Mouse (Mus musculus) hindbrain, embryonic 16.5 days (tissue): ENCODE results near the gene Simc1. TPM values are rescaled to one million over a fixed set of nuclear protein-coding genes. Genes with fewer than 3 reads are reported as not detected.
A peak's percentile ranks its signal among the peaks of the same experiment; 100 is the strongest.
"Not testable (repeated sequence)": the region's sequence is repeated elsewhere in the genome, so short reads cannot be mapped to it uniquely, and the experiment has no call there.

Experiments used
- ATAC-seq: fragments of 200-750 bp; cut with Nextera tagmentation; 2 replicates; pipeline ENCODE4 v1.8.0; 2017; ENCODE audit warnings: moderate TSS enrichment, moderate library complexity
- H3K27ac ChIP-seq: fragments of 300-500 bp; sonication (generic); 2 replicates; pipeline ENCODE4 v1.5.1; 2014; ENCODE audit warnings: low read depth, mild to moderate bottlenecking, control low read depth, low read length, moderate library complexity
- H3K27me3 ChIP-seq: fragments of 300-500 bp; sonication (generic); replicated peaks from 2 replicates; pipeline ENCODE4 v1.6.1; 2014; ENCODE audit warnings: low read length; ENCODE audit not compliant: control insufficient read depth, insufficient read depth
- H3K36me3 ChIP-seq: fragments of 300-500 bp; sonication (generic); 2 replicates; pipeline ENCODE4 v1.6.1; 2014; ENCODE audit warnings: mild to moderate bottlenecking, low read length, moderate library complexity, mixed read lengths; ENCODE audit not compliant: control insufficient read depth, insufficient read depth
- H3K4me1 ChIP-seq: fragments of 300-500 bp; sonication (generic); 2 replicates; pipeline ENCODE4 v1.6.1; 2014; ENCODE audit warnings: low read depth, low read length; ENCODE audit not compliant: control insufficient read depth, insufficient read depth
- H3K4me2 ChIP-seq: fragments of 300-500 bp; sonication (generic); 2 replicates; pipeline ENCODE4 v1.6.1; 2014; ENCODE audit warnings: mild to moderate bottlenecking, low read length, control low read depth, moderate library complexity
- H3K4me3 ChIP-seq: fragments of 300-500 bp; sonication (generic); 2 replicates; pipeline ENCODE4 v1.5.1; 2014; ENCODE audit warnings: mild to moderate bottlenecking, low read length, control low read depth, moderate library complexity
- H3K9ac ChIP-seq: fragments of 300-500 bp; sonication (generic); 2 replicates; pipeline ENCODE4 v1.6.1; 2014; ENCODE audit warnings: low read depth, mild to moderate bottlenecking, control low read depth, low read length, moderate library complexity
- H3K9me3 ChIP-seq: fragments of 300-500 bp; sonication (generic); 2 replicates; pipeline ENCODE4 v1.6.1; 2014; ENCODE audit warnings: mild to moderate bottlenecking, low read length, moderate library complexity; ENCODE audit not compliant: control insufficient read depth
- WGBS: fragments of 180-500 bp; shearing (Covaris S2); extraction: QIAGEN DNeasy Blood & Tissue Kit; methylation state at CpG from one replicate; pipeline ENCODE4 v1.1.7; 2014; 5-methylcytosine and 5-hydroxymethylcytosine counted together
- polyA plus RNA-seq: library from polyadenylated mRNA; unstranded; fragments of >200 nt; fragmentation: Nextera tagmentation; extraction: Ambion mirVana; gene quantifications from 2 replicates; pipeline ENCODE4 v1.2.1, GENCODE M21; 2015

Gene Simc1
- polyA plus RNA-seq, 1 experiment from 2014 or later, result 20.4 TPM

- Histone ChIP-seq H3K9ac (no peak overlapping the region), H3K4me3 (no peak overlapping the region), H3K36me3 (no peaks in the 10 kb centered on the region), H3K27ac (no peak overlapping the region), H3K4me1 (no peaks in the 10 kb centered on the region), H3K27me3 (no peaks in the 10 kb centered on the region), H3K9me3 (no peaks in the 10 kb centered on the region), H3K4me2 (no peak overlapping the region)
- no peak for ATAC-seq
- 81% methylated on average over 14 of the region's 14 CpGs for WGBS
These were observed 22.1 kb upstream of the Simc1 start for GRCm38 (mm10) chr13:54481498-54481897.

DNA sequence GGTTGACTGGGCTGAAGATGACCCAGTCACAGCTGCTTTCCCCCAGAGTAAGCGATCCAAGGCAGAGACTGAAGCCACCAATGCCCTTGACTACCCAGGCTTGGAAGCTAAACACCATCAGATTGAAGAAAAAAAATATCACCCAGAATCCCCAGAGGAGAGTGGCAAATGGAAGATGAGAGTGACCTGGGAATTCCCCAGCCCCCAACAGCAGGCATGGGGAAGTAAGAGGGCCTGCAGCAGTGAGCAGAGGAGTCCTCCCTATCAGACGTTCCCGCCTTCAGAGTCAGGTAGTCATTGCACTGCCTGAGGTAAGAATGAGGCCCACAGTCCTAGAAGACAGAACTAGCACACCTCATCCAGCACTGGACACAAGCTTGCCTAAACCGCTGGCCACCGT lies 13.2 kb upstream of the Simc1 start:
- H3K4me1 ChIP-seq, result no peaks in the 10 kb centered on the region
- H3K4me3 ChIP-seq, result no peak overlapping the region
- no peak overlapping the region for H3K27ac ChIP-seq
- H3K4me2 ChIP-seq, result no peak overlapping the region
- WGBS, result 77% methylated on average over 5 of the region's 5 CpGs
- H3K27me3 ChIP-seq, result no peaks in the 10 kb centered on the region
- no peaks in the 10 kb centered on the region for H3K36me3 ChIP-seq
- ATAC-seq, result no peak
- H3K9ac ChIP-seq, result no peak overlapping the region
- no peaks in the 10 kb centered on the region for H3K9me3 ChIP-seq

DNA sequence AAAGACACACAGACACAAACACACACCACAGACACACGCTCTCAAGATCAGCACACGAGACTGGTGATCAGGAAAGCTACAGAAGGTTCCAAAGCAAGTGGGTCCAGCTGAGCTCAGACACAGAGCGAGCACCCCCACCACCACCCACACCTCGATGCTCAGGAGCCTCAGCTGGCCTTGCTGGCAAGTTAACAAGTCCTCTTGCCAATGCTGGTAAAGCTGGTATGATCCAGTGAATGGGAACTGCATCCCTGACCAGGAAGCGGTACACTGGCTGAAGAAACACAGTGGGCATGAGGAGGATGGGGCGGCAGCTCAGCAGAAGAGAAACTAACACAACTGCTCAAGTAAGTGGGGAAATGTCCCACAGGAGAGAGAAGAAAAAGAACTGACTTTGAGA lies 12.2 kb upstream of the Simc1 start:
- Histone ChIP-seq H3K4me3 (no peak overlapping the region), H3K36me3 (no peaks in the 10 kb centered on the region), H3K9ac (no peak overlapping the region), H3K4me2 (no peak overlapping the region), H3K4me1 (no peaks in the 10 kb centered on the region), H3K9me3 (no peaks in the 10 kb centered on the region), H3K27me3 (no peaks in the 10 kb centered on the region), H3K27ac (no peak overlapping the region)
- WGBS, result 79% methylated on average over 6 of the region's 6 CpGs
- ATAC-seq, result no peak

GRCm38 (mm10) chr13:54499551-54499950 lies 4.0 kb upstream of the Simc1 start:
- H3K4me1 ChIP-seq, H3K27ac ChIP-seq, ATAC-seq, H3K27me3 ChIP-seq, H3K36me3 ChIP-seq, H3K9me3 ChIP-seq, H3K9ac ChIP-seq, H3K4me2 ChIP-seq, H3K4me3 ChIP-seq: not testable (repeated sequence)
- WGBS, result 94% methylated on average over 7 of the region's 7 CpGs

- Histone ChIP-seq H3K9ac (no peak overlapping the region), H3K4me3 (no peak overlapping the region), H3K9me3 (no peaks in the 10 kb centered on the region), H3K27me3 (no peaks in the 10 kb centered on the region), H3K27ac (no peak overlapping the region), H3K4me1 (peaks cover 15% of the 10 kb centered on the region), H3K36me3 (no peaks in the 10 kb centered on the region), H3K4me2 (no peak overlapping the region)
- 71% methylated on average over 2 of the region's 2 CpGs for WGBS
- ATAC-seq, result no peak
These were observed 2.2 kb upstream of the Simc1 start for GRCm38 (mm10) chr13:54501352-54501751.

GRCm38 (mm10) chr13:54501957-54502690 lies 1.5 kb upstream of the Simc1 start:
- H3K4me3 ChIP-seq, result no peak overlapping the region
- no peaks in the 10 kb centered on the region for H3K9me3 ChIP-seq
- H3K27ac ChIP-seq, result no peak overlapping the region
- WGBS, result 74% methylated on average over 3 of the region's 3 CpGs
- peaks cover 15% of the 10 kb centered on the region for H3K4me1 ChIP-seq
- no peak overlapping the region for H3K4me2 ChIP-seq
- no peak overlapping the region for H3K9ac ChIP-seq
- no peaks in the 10 kb centered on the region for H3K27me3 ChIP-seq
- ATAC-seq, result no peak
- H3K36me3 ChIP-seq, result no peaks in the 10 kb centered on the region

- Histone ChIP-seq H3K27ac (peak overlapping the region; percentile 87), H3K9ac (peak overlapping the region; percentile 95), H3K4me1 (peaks cover 15% of the 10 kb centered on the region), H3K9me3 (no peaks in the 10 kb centered on the region), H3K4me3 (peak overlapping the region; percentile 83), H3K4me2 (peak overlapping the region; percentile 82), H3K27me3 (no peaks in the 10 kb centered on the region), H3K36me3 (no peaks in the 10 kb centered on the region)
- peak; percentile 84; the same call in 1 of the 2 replicates for ATAC-seq
- WGBS, result under 1% methylated on average over 14 of the region's 14 CpGs
These were observed 338 bp upstream of the Simc1 start for GRCm38 (mm10) chr13:54503278-54503603.

GRCm38 (mm10) chr13:54504611-54505260 lies 1.2 kb downstream of the Simc1 start:
- Histone ChIP-seq H3K4me3 (peak overlapping the region; percentile 83), H3K9me3 (no peaks in the 10 kb centered on the region), H3K27ac (peak overlapping the region; percentile 87), H3K36me3 (no peaks in the 10 kb centered on the region), H3K4me1 (peaks cover 15% of the 10 kb centered on the region), H3K4me2 (peak overlapping the region; percentile 82), H3K27me3 (no peaks in the 10 kb centered on the region), H3K9ac (peak overlapping the region; percentile 95)
- WGBS, result 31% methylated on average over 7 of the region's 7 CpGs
- ATAC-seq, result no peak

DNA sequence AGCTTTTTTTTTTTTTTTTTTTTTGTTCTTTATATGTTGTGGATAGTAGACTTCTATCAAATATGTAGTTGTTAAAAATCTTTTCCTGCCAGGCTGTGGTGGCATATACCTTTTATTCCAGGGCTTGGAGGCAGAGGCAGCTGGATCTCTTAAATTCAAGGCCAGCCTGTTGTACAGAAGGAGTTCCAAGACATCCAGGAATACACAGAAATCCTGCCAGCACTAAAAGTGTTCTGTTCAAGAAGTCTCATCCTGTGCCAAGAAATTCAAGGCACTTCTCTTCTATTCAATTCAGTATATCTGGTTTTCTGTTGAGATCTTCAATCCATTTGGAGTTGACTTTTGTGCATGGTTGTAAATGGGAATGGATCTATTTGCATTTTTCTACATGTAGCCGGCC lies 2.3 kb downstream of the Simc1 start:
- no peak for ATAC-seq
- 92% methylated on average over 1 of the region's 1 CpGs for WGBS
- no peak overlapping the region for H3K27ac ChIP-seq
- H3K4me2 ChIP-seq, result no peak overlapping the region
- no peak overlapping the region for H3K4me3 ChIP-seq
- H3K4me1 ChIP-seq, result peaks cover 15% of the 10 kb centered on the region
- no peaks in the 10 kb centered on the region for H3K27me3 ChIP-seq
- no peaks in the 10 kb centered on the region for H3K36me3 ChIP-seq
- no peak overlapping the region for H3K9ac ChIP-seq
- no peaks in the 10 kb centered on the region for H3K9me3 ChIP-seq
